Mouse (Mus musculus): ENCODE measurements around the gene Srrm4. TPM values are rescaled to one million over a fixed set of nuclear protein-coding genes. Genes with fewer than 3 reads are reported as not detected.

Srrm4 gene
- polyA plus RNA-seq (2012; rRNA removed) = 0.05 and 0.06 TPM in 2 replicates

- no peaks in the 10 kb centered on the region for H3K36me3 ChIP-seq (ENCODE audit: control insufficient read depth, insufficient read depth, low read length)
- H3K27me3 ChIP-seq (ENCODE audit: control insufficient read depth, insufficient read depth, low read length) = 0 out of 2 replicates have a peak, but pooled peaks cover 8% of the 10 kb centered on the region
- H3K27ac ChIP-seq (ENCODE audit: insufficient read depth, low read depth, low read length) = no peak within 1 kb of the TSS
- 4% methylated on average over 53 of the region's 53 CpGs for WGBS
- no peak within 1 kb of the TSS for H3K4me3 ChIP-seq (ENCODE audit: low read depth, low read length)
- no peaks in the 10 kb centered on the region for H3K4me1 ChIP-seq (ENCODE audit: control insufficient read depth, insufficient read depth, insufficient read length, low read length)
- TF ChIP-seq POLR2A (IDR thresholded peaks at IDR 0.05; ENCODE audit: low read depth, low read length) = no peak
- no peak for TF ChIP-seq CTCF (IDR thresholded peaks at IDR 0.05; ENCODE audit: extremely low read depth, insufficient read length, insufficient replicate concordance, low read depth, low read length)
Measured at GRCm38 (mm10) chr5:116591346-116592048, at the start of gene Srrm4. TSS of gene Srrm4 (minus strand) at chr5:116591817.

DNA sequence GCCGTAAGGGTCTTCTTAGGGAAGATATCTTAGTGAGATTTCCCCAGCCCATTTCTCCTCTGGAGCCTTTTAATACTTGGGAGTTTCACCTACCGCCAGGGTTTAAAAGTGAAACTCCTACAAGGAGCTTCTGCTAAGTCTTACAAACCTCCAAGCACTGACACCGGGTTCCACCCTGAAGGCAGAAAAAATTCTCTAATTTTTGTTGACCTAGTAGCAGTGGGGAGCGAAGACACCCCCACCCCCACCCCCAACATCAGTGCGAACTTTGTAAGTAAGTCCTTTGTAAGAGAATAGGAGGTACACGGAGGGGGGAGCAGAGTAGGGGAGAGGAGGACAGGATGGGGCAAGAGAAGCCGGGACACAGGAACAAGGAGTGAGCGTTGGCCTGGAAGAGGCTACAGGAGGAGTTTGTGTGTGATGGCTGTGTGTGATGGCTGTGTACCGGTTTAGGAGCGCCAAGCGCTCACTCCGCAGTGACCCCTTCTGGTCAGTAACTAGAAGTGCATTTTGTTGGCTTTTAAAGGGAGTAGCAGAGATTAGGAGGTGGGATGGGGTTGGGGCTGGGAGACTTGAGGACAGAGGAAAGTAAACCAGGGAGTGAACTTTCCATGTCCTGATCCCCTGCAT, 1.3 kb upstream of the Srrm4 start:
- Histone ChIP-seq H3K27ac (ENCODE audit: insufficient read depth, low read depth, low read length) (no peak overlapping the region), H3K4me1 (ENCODE audit: control insufficient read depth, insufficient read depth, insufficient read length, low read length) (no peaks in the 10 kb centered on the region), H3K4me3 (ENCODE audit: low read depth, low read length) (no peak overlapping the region), H3K36me3 (ENCODE audit: control insufficient read depth, insufficient read depth, low read length) (no peaks in the 10 kb centered on the region), H3K27me3 (ENCODE audit: control insufficient read depth, insufficient read depth, low read length) (0 out of 2 replicates have a peak, but pooled peaks cover 8% of the 10 kb centered on the region)
- 9% methylated on average over 12 of the region's 12 CpGs for WGBS
- TF ChIP-seq POLR2A (IDR thresholded peaks at IDR 0.05; ENCODE audit: low read depth, low read length) (no peak), CTCF (IDR thresholded peaks at IDR 0.05; ENCODE audit: extremely low read depth, insufficient read length, insufficient replicate concordance, low read depth, low read length) (peak; percentile 32; the same call in 1 of the 2 replicates)

DNA sequence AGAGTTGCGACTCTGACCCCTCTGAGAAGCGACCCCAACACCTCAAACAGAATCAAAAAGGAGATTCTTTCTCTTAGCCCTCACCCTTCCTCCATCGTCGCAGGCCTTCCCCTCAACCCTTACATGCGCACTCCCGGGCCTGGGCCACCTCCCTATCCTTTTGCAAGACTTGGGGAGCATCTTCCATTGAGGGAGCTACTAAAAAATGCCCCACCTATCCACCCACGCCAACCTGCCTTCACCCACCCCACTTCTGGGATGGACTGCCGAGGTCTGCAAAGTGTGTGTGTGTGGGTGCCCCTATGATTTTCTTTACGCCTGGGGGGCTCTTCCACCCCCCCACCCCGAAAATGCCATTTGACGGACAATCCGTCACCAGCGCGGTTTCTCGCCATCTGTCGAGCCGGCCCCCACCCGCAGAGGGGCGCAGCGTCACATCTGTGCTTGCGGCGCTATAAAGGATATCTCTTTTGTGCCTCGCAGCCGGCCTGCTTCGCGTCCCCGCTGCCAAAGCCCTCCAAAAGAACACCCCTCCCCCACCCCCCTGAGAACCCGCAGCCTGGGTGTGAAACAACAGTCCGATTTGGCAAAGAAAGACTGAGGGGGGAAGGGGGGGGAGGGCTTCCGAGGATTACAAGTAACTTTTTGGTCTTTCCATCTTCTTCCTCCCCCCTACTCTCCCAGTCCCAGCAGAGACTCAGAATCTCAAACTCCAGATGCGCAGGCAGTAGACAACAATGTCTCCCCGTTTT, 608 bp upstream of the Srrm4 start:
- H3K4me1 ChIP-seq (ENCODE audit: control insufficient read depth, insufficient read depth, insufficient read length, low read length) = no peaks in the 10 kb centered on the region
- no peak overlapping the region for H3K27ac ChIP-seq (ENCODE audit: insufficient read depth, low read depth, low read length)
- no peak for TF ChIP-seq CTCF (IDR thresholded peaks at IDR 0.05; ENCODE audit: extremely low read depth, insufficient read length, insufficient replicate concordance, low read depth, low read length)
- no peak for TF ChIP-seq POLR2A (IDR thresholded peaks at IDR 0.05; ENCODE audit: low read depth, low read length)
- H3K4me3 ChIP-seq (ENCODE audit: low read depth, low read length) = no peak overlapping the region
- H3K27me3 ChIP-seq (ENCODE audit: control insufficient read depth, insufficient read depth, low read length) = 0 out of 2 replicates have a peak, but pooled peaks cover 8% of the 10 kb centered on the region
- 4% methylated on average over 32 of the region's 32 CpGs for WGBS
- H3K36me3 ChIP-seq (ENCODE audit: control insufficient read depth, insufficient read depth, low read length) = no peaks in the 10 kb centered on the region

- 20% methylated on average over 10 of the region's 10 CpGs for WGBS
- Histone ChIP-seq H3K27me3 (ENCODE audit: control insufficient read depth, insufficient read depth, low read length) (0 out of 2 replicates have a peak, but pooled peaks cover 8% of the 10 kb centered on the region), H3K4me3 (ENCODE audit: low read depth, low read length) (no peak overlapping the region), H3K4me1 (ENCODE audit: control insufficient read depth, insufficient read depth, insufficient read length, low read length) (no peaks in the 10 kb centered on the region), H3K27ac (ENCODE audit: insufficient read depth, low read depth, low read length) (no peak overlapping the region), H3K36me3 (ENCODE audit: control insufficient read depth, insufficient read depth, low read length) (no peaks in the 10 kb centered on the region)
- no peak for TF ChIP-seq POLR2A (IDR thresholded peaks at IDR 0.05; ENCODE audit: low read depth, low read length)
- TF ChIP-seq CTCF (IDR thresholded peaks at IDR 0.05; ENCODE audit: extremely low read depth, insufficient read length, insufficient replicate concordance, low read depth, low read length) = no peak
Measured at GRCm38 (mm10) chr5:116590698-116591097, 919 bp downstream of the Srrm4 start.

GRCm38 (mm10) chr5:116589631-116590030, 2.0 kb downstream of the Srrm4 start:
- 67% methylated on average over 8 of the region's 8 CpGs for WGBS
- H3K27me3 ChIP-seq (ENCODE audit: control insufficient read depth, insufficient read depth, low read length) = 0 out of 2 replicates have a peak, but pooled peaks cover 8% of the 10 kb centered on the region

GRCm38 (mm10) chr5:116588836-116589235, 2.8 kb downstream of the Srrm4 start:
- WGBS = 67% methylated on average over 10 of the region's 10 CpGs
- no peaks in the 10 kb centered on the region for H3K4me1 ChIP-seq (ENCODE audit: control insufficient read depth, insufficient read depth, insufficient read length, low read length)
- H3K36me3 ChIP-seq (ENCODE audit: control insufficient read depth, insufficient read depth, low read length) = no peaks in the 10 kb centered on the region
- no peak overlapping the region for H3K4me3 ChIP-seq (ENCODE audit: low read depth, low read length)
- no peak for TF ChIP-seq POLR2A (IDR thresholded peaks at IDR 0.05; ENCODE audit: low read depth, low read length)
- no peak for TF ChIP-seq CTCF (IDR thresholded peaks at IDR 0.05; ENCODE audit: extremely low read depth, insufficient read length, insufficient replicate concordance, low read depth, low read length)
- no peak overlapping the region for H3K27ac ChIP-seq (ENCODE audit: insufficient read depth, low read depth, low read length)
- 0 out of 2 replicates have a peak, but pooled peaks cover 8% of the 10 kb centered on the region for H3K27me3 ChIP-seq (ENCODE audit: control insufficient read depth, insufficient read depth, low read length)

More at GRCm38 (mm10) chr5:116589631-116590030, 2.0 kb downstream of the Srrm4 start:
- Histone ChIP-seq H3K27ac (ENCODE audit: insufficient read depth, low read depth, low read length) (no peak overlapping the region), H3K4me1 (ENCODE audit: control insufficient read depth, insufficient read depth, insufficient read length, low read length) (no peaks in the 10 kb centered on the region), H3K4me3 (ENCODE audit: low read depth, low read length) (no peak overlapping the region), H3K36me3 (ENCODE audit: control insufficient read depth, insufficient read depth, low read length) (no peaks in the 10 kb centered on the region)
- TF ChIP-seq POLR2A (IDR thresholded peaks at IDR 0.05; ENCODE audit: low read depth, low read length) (no peak), CTCF (IDR thresholded peaks at IDR 0.05; ENCODE audit: extremely low read depth, insufficient read length, insufficient replicate concordance, low read depth, low read length) (no peak)

Data from small intestine, adult 2 months (tissue).